Mouse (Mus musculus) B cell, adult 67 days (primary cell): ENCODE results near the gene Olfr558. TPM values are rescaled to one million over a fixed set of nuclear protein-coding genes. Genes with fewer than 3 reads are reported as not detected.

ENCODE experiments used
- total RNA-seq, 2 experiments: library from RNA; stranded (reverse); gene quantifications; 4 replicates each; pipeline ENCODE4 v1.2.4; 2023

The Olfr558 gene
- total RNA-seq = not detected

DNA sequence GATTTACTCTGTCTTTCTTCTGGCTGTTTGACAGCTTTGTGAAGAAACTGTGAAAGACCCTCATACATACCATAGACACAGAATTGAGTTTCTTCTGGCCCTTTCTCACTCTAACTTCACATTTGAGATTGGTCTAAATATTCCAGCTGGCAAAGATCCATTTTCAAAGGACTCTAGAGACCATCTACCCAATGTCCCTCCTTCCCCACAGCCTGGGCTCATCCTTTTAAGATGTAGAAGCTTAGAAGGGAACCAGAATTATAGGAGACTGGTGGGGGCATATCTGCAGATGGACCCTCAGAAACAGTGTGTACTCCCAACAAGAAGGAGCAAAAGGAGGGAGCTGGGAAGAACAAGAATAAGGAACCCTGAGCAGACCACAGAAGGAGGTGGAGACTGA, at the start of gene Olfr558:
TSS of gene Olfr558 (plus strand) at position 301 of the 400 bp plus-strand sequence.

DNA sequence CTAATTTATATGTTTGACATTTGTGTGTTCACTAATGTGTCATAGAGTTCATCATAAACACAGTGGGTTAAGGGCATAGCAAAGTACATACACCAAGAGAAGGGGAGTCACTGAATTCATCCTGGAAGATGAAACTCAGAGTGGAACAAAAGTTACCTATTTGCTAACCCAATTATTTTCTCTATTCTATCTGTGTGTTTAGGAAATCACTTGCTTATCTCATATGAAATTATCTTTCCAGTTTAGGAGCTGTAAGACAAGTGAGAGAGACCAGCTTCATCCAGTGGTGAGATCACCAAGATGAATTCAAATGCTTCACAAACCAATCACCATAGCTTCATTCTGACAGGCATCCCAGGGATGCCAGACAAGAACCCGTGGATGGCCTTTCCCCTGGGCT, 43.5 kb upstream of the Olfr558 start, which contains the start of gene Olfr555:
TSS of gene Olfr555 (plus strand) at position 301 of the 400 bp plus-strand sequence.

DNA sequence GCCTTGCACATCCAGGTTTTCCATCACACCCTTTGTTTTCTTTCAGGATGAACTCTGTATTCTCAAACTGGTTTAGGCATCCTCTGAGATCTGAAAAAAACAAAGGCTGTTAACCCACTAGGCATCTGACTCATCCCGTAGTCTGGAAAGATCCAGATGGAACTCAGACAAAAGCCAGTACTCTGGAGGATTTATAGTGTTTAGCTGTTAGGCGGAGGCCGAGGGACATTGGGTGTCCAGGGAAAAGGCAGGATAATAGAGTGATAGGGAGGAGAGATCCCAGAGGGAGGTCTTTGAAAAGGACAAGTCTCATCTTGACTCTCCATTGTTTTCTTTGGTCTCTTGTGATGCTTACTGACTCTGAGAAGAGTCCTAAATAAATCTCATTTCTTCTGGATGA, 37.4 kb upstream of the Olfr558 start, which contains the start of gene Olfr556:
TSS of gene Olfr556 (plus strand) at position 301 of the 400 bp plus-strand sequence.

DNA sequence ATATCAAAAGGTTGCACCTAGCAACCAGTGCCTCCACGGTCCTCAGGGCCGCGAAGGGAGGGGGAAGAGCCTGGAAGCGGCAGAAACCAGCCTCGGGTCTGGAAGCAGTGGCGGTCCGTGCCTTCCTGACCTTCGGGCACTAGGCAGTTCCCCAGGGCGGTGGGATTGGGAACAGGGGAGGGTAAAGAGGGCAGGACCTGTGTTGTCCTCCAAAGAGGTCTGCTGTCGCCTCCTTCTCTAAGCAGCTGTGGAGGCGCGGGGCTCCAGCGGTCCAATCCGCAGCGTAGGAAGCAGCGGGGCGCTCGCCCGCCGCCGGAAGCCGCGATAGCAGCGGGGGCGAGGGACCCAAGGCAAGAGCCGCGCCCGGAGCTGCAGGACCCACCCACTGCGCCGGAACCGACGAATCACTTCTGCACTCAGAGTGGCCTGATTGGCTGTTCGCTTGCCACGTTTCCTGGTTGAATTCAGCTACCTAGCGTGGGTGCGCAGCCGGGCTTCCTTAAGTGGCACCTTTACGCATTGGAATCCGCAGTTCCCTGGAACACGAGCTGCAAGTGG, 15.0 kb upstream of the Olfr558 start, which contains the start of gene Trim68:
TSS of gene Trim68 (minus strand) at position 384 of the 558 bp plus-strand sequence.

DNA sequence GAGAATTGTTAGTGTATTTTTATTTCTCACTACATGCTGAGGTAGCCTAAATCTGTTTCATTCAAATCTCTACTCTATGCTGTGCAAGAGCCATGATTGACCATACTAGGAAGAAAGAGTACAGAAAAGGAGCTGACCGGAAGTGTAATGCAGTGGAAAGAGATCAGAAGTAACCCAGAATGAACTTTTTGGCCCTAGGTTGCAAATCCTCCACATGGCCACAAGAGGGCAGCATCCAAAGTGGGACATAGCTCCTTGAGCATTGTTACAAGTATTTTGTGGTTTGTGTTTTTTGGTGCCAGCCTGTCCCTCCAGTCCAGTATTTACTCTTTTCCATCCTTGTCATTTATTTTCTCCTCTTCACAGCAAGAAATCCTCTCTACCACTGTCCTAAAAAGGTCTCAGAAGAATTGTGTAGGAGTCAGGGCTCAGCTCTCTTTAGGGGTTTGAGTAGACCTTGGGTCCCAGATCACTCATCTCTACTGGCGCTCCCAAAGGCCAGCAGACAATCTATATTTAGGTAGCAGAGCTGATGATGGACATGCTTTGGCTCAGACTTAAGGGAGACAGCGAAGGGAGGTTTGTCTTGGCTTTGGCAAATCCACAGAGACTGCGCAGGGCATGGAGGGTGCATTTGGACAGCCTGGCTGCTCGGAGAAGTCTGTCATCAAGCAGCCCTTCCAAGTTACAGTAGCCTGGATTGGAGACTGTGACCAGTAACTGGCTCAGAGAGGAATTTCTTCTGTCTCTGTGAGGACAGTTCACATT, 6.5 kb upstream of the Olfr558 start, which contains the start of gene Olfr557:
TSS of gene Olfr557 (plus strand) at position 553 of the 768 bp plus-strand sequence.

DNA sequence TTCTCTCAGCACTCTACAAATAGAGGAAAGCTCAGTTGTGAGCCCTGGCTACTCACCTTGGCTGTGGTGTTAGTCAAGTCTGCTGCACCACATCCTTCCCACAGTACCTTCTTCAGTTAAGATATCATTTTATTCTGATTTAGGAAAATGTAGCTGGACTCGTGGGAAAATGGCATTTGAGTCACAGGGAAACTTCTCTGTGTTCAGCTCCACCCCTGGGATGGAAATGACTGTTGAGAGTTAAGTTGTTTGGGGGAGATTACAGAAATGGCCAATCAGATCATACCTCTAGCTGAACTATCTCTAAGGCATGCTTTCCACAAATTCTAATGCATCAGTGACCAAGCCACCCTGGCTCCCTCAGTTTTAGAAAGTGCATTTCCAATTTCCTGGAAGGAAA, 17.0 kb downstream of the Olfr558 start, which contains the start of gene Olfr33:
TSS of gene Olfr33 (minus strand) at position 101 of the 400 bp plus-strand sequence.

DNA sequence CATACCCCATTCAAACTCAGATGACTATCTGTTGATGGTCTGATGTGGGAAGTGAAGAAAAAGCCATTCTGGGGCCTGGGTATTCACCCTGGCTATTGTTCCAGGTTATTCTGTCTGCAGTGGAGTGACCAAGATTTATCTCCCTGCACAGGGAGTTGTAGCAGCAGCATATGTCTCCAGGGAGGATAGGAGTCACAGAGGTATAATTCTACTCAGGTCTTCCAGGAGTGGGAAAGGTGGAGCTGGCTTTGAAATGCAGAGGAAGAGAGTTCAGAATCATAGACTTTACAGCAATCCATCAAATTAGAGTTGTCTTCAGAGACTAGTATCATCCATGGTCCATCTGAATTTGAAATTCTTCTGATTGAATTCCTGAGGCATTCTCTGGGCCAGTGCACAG, 25.4 kb downstream of the Olfr558 start, which contains the start of gene Olfr559:
TSS of gene Olfr559 (minus strand) at position 101 of the 400 bp plus-strand sequence.

DNA sequence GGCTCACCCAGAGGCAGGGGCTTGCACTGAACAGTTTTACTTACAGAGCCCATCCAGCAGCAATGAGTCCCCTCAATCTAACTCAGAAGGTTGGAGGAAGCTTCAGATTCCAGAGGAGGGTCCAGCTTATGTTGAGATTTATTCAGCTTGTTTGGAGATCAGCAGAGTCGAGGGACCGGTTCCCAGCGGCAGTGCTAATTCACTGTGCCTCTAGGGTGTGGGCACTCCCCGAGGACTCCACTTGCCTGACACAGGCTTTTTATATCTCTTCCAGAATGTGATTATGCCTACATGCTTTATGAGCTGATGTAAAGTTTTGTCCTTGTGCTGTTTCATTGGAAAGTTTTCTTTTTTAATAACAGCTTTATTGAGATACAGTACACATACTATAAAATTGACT, 57.3 kb downstream of the Olfr558 start, which contains the start of the genes Olfr560 and Olfr78:
TSS of gene Olfr560 (minus strand) at position 101 of the 400 bp plus-strand sequence.
TSS of gene Olfr78 (minus strand) at position 206 of the 400 bp plus-strand sequence.

Other genes with a start within 250 kb of the Olfr558 start
- not detected for gene Olfr543, start 220.5 kb upstream of the Olfr558 start, total RNA-seq
- gene Olfr544, start 213.9 kb upstream of the Olfr558 start, total RNA-seq = not detected
- gene Olfr545, start 202.6 kb upstream of the Olfr558 start, total RNA-seq = not detected
- not detected for gene Olfr547, start 167.5 kb upstream of the Olfr558 start, total RNA-seq
- gene Olfr548-ps1, start 161.3 kb upstream of the Olfr558 start, total RNA-seq = not detected
- gene Olfr549, start 152.3 kb upstream of the Olfr558 start, total RNA-seq = not detected
- gene Trim21, start 136.7 kb upstream of the Olfr558 start, total RNA-seq = 10 to 100 TPM; 31.0 to 47.2 TPM
- gene Olfr550, start 130.8 kb upstream of the Olfr558 start, total RNA-seq = not detected
- not detected for gene Olfr551, start 110.3 kb upstream of the Olfr558 start, total RNA-seq
- under 1 TPM in 1 of 2 experiments, not detected in 1; 0.18 TPM for gene Olfr552, start 104.4 kb upstream of the Olfr558 start, total RNA-seq
- not detected for gene Olfr553, start 84.0 kb upstream of the Olfr558 start, total RNA-seq
- gene Olfr554, start 63.8 kb upstream of the Olfr558 start, total RNA-seq = not detected
- not detected for gene Olfr555, start 43.4 kb upstream of the Olfr558 start, total RNA-seq
- gene Olfr556, start 37.3 kb upstream of the Olfr558 start, total RNA-seq = not detected
- 10 to 100 TPM; 21.8 to 29.3 TPM for gene Trim68, start 14.9 kb upstream of the Olfr558 start, total RNA-seq
- not detected for gene Olfr557, start 6.3 kb upstream of the Olfr558 start, total RNA-seq
- not detected for gene Olfr33, start 16.9 kb downstream of the Olfr558 start, total RNA-seq
- not detected for gene Olfr559, start 25.3 kb downstream of the Olfr558 start, total RNA-seq
- gene Olfr560, start 57.2 kb downstream of the Olfr558 start, total RNA-seq = not detected
- not detected for gene Olfr78, start 57.3 kb downstream of the Olfr558 start, total RNA-seq
- not detected for gene Olfr561, start 69.0 kb downstream of the Olfr558 start, total RNA-seq
- gene Olfr564, start 101.3 kb downstream of the Olfr558 start, total RNA-seq = not detected
- not detected for gene Olfr566, start 156.6 kb downstream of the Olfr558 start, total RNA-seq
- not detected for gene Olfr568, start 174.9 kb downstream of the Olfr558 start, total RNA-seq
- not detected for gene Olfr569, start 188.7 kb downstream of the Olfr558 start, total RNA-seq
- not detected for gene Olfr570, start 192.4 kb downstream of the Olfr558 start, total RNA-seq
- not detected for gene Olfr571, start 215.3 kb downstream of the Olfr558 start, total RNA-seq
- gene Olfr572, start 222.2 kb downstream of the Olfr558 start, total RNA-seq = not detected
- not detected for gene Olfr573-ps1, start 240.4 kb downstream of the Olfr558 start, total RNA-seq
- not detected for gene Olfr574, start 246.3 kb downstream of the Olfr558 start, total RNA-seq